Mouse (Mus musculus): ENCODE data around the gene Stk16.

The Stk16 gene

DNA sequence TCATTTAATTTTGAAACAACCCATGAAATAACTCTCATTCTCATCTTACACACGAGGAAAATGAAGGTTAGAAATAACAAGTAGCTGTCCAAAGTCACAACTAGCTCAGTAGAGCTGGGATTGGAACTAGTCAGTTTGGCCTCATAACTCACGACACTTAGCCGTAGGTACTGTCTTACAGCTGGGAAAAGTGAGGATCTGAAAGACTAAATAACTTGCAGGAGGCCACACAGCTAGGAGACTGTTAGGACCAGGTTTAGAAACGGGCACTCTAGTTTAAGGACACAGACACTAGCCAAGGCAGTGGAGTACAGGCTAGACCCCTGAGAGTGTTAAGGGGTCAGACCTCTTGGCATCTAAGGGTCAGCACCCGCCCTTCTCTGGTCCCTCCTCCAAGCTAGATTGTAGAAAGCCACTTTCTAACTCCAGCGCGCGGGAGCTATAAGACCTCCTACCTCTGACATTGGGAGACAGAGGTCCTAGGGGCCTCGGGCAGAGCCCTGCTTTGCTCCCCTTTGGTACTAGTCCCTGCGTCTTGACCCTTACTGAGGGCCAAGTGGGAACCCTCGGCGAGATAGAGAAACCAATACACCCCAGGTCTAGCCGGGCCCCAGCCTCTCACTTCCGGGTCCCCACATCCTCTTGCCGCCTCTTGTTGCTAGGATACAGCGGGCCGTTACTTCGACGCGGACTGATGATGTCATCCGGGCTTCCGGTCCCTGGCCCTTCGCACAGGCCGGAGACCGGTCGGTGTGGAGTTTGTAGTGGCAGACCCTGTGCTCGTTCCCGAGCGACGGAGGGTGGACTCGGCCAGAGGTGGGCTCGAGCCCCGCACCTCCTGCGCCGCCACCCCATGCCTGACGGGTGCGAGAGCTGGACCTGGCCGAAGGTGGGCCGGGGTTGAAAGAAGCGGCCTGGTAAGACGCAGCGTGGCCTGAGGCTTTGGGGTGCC, at the start of gene Stk16, which contains the start of gene Glb1l:
TSS of gene Stk16 (plus strand) at position 703 of the 952 bp plus-strand sequence.
TSS of gene Glb1l (minus strand) at position 678 of the 952 bp plus-strand sequence.
- DNase-seq = peak; percentile 95

DNA sequence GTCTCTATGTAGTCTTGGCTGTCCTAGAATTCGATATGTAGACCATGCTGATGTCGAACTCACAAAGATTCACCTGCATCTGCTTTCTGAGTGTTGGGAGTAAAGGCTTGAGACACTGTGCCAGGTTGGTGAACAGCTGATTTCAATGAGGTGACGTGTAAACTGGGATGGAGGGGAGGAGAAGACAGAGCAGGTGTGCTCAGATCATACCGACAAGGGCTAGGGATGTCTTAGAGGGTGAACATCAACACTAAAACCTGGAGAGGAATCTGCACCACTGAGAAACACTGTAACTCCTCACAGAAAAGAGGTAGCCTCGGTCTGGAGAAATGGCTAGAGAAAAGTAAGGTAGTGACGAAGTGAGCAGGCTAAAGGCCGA, 42.6 kb upstream of the Stk16 start:
- no peak for DNase-seq

DNA sequence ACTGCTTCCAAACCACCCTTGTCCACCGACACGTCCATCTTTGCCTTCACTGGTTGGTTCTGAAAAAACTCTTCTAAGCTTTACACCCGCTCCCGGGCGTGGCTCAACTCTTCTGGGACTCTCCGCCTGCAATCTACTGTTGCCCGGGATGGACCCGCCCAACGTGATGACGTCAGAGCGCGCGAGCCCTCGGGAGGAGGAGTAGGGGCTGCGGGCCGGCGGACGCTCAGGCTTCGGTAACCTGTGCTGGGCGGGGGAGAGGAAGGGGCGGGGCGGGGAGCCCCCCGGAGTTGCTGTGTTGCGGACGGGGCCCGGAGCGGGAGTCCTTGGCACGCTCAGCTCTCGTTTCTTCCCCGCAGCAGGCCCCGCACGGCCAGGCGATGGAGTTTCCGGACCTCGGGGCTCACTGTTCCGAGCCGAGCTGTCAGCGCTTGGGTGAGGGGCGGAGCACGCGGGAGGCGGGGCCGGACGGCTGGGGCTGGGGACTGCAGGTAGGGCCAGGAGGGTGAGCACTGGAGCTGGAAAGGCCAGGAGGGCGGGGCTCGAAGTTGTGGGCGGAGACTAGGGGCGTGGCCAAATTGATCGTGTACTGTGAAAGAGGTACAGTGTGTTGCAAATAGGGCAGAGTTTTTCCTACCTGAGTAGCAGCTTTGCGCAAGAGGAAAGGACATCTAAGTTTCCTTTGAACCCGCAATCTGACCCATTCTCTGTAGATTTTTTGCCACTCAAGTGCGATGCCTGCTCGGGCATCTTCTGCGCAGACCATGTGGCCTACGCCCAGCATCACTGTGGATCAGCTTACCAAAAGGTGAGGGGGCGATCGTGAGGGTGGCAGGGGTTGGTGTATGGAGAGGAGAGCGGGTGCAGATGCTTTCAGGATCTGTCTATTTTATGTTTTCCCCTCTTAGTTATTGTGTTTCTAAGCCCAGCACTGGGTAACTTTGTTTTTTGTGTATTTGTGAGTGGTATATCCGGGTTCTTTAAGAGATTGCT, 41.9 kb upstream of the Stk16 start, which contains the start of gene Zfand2b:
TSS of gene Zfand2b (plus strand) at position 175 of the 993 bp plus-strand sequence.
- peak; percentile 99 for DNase-seq

DNA sequence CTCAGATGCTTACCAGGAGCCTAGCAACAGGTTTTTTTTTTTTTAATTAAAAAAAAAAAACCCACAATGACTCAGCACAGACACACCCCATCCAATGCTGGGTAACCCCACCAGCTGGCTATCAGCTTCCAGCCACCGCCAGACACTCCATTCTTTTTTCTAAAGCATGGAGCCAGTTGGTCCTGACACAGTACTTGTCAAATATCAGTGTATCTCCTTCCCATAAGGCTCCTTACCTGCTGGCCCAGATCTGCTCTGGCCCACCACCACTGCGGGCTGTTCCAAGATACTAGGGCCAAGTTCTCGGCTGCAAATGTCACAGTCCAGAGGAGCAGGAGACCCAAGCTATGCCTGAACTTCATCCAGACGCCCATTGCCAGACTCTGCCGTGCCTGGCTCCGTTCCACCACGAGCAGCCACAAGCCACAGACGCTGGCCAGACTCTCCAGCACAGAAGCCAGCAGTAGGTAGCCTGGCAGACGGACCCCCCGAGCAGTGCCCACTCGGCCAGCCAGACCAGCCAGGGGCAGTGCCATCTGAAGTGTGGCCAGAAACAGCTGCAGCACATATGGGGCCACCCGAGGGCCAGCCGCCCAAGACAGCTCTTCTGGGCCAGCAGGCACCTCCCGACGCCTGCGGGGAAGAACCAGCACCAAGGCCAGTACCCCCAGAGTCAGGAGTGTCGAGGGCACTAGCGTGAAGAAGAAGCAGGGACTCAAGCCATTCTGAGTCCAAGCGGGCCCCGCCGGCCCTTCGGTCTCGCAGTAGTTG, 31.1 kb upstream of the Stk16 start:
- no peak for DNase-seq

DNA sequence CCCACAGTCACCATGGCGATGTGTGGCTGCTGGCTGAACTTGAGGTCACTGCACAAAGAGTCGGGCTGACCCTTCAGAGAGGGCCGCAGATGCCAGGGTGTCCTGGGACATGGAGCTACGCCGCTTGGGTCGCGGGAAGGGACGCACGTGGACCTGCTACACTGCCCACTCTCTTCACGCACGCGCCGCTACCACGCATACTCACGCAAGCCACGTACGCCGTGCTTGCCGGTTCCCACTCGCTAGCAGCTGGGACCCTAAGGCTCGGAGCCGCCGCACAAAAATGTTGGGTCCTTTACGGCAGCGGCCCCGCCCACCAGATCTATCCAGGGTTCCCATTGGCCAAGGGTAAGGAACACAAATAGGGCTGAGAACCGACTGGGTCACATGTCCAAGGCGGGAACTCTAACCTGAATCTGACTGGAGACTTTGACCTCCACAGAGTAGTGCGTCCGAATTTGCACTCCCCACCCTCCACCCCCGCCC, 30.5 kb upstream of the Stk16 start, which contains the start of gene Abcb6:
TSS of gene Abcb6 (minus strand) at position 288 of the 486 bp plus-strand sequence.
- DNase-seq = peak; percentile 84

DNA sequence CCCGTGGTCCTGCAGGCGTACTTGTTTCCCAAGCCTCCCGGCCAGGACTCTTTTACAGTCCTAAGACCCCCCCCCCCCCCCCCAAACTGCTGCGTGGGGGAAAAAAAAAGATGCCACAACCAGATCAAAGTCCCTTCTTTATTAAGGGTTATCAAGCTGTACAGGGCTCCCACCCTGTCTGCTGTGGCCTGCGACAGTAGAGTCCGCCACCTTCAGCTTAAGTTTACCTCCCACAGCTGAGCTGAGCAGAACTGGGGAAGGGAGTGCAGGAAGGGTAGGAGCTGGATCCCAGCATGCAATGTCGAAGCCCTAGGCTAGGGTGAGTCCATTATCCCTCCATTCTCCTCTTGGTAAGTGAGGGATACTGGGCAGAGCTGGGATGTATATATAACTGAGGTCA, 29.9 kb upstream of the Stk16 start:
- DNase-seq = no peak

DNA sequence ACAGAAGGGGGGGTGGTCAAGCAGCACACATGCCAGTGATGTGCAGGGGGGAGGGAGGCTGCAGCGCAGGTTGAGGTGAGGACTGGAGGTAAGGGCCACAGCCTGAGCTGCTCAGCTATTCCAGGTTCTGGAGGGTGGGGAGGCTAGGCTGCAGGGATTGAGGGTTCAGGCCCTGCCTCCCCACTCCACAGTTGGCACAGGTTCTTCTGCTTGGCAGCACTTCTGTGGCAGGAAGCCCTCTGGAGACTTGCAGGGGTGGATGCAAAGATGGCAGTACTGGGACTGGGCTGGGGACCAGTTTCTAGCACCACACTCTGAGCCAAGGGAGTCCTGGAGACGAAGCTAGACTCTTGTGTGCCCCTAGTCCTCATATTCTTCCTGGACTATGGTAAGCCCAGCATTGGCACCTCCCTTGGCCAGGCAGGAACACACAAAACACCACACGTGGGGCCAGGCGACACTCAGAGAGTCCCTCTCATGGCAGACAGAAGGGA, 29.2 kb upstream of the Stk16 start:
- no peak for DNase-seq

DNA sequence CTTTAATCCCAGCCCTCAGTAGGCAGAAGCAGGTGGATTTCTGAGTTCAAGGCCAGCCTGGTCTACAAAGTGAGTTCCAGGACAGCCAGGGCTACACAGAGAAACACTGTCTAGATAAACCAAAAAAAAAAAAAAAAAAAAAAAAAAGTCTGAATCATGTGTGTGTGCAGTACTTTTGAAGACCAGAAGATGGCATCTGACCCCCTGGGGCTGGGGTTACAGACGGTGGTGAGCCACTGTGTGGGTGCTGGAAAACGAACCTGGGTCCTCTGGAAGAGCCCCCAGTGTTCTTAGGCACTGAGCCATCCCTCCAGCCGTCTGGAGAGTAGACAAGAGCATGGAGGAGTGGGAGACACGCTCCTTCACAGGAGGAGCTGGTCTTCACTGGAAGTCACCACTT, 28.5 kb upstream of the Stk16 start:
- no peak for DNase-seq

DNA sequence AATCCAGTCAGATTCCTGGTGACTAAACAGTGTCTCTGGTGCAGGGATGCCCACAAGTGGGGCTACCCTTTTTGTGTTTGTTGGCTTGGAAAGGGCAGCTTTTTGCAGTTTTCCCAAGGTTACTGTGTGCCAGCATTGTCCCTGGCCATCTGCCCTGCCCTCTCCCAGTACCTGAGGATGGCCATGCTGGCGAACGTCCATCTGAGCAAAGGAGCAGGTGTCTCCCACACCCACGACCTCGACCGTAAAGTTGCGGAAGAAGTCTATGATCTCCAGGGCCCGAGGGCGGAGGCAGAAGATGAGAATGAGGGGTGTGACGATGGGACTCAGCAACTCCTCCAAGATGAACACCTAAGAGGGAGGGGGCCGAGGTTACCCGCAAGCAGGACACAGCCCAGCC, 25.1 kb upstream of the Stk16 start:
- DNase-seq = no peak

DNA sequence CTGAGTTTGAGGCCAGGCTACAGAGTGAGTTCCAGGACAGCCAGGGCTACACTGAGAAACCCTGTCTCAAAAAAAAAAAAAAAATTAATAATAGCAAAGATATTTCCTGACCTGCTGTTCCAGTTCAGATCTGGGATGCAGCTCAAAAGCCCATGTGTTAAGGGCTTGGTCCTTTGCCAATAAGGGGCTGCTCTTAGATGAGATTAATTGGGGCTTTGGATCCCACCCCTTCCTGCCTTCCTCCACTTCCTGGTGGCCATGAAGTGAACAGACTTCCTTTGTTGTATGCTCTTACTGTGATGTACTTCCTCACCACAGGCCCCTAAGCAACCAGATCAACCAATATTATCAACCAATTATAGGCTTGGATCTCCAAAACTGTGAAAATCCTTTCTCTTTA, 23.5 kb upstream of the Stk16 start:
- DNase-seq = no peak

DNA sequence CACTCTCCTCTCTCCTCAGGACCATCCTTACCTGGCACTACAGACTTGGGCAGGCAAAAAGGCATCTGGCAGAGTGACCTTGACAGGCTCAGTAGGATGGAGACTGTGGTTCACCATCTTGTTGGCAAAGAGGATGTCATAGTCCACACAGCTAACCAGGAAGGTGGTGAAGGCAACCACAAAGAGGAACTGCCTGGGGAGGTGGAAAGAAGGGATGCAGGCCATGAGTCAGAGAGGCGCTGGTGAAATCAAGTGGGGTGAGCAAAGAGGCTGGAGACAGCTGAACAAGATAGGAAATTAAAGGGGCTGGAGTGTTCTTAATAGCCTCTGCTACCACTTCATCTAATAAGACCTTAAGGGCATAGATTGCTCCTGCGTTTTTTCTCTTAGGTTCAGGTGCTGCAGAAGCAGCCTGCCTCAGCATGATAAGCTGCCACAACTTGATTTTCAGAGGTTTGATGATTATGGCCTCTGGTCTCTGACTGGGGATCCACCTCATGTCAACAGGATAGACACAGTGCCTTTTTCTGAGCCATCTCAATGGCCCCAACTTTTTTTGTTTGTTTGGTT, 22.6 kb upstream of the Stk16 start:
- no peak for DNase-seq

DNA sequence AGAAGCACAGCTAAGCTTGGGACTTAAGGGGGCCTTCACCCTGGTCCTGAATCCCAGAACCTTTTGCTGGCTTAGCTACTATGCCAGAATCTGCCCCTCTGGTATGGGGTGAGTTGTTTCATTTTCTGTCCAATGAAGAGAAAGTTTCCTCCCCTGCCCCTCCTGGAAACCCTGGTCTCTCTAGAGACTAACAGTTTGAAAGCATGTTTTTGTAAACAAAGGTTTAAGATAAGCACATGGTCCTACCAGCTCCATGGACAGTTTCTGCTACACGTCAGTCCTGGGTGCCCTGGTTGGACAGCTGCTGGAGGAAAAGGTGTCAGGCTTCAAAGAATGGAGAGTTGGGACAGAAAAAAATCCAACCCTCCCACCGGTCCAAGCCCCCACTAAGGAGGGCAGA, 20.1 kb upstream of the Stk16 start:
- DNase-seq = no peak

DNA sequence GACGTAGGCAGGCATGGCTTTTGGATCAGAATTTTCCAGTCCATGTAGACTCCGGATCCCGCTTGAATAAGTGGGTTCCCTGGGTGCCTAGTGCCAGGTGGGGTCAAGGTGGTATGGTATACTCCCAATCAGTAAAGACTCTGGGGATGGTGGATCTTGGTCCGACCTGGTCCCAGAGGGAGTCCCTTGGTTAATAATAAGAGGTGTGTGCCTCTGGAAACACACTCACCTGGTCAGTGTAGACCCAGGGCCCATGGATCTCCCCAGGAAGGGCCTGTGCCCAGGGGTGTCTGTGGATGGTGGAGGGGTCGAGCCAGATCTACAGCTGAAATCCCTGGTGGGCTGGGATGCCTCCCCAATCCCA, 19.4 kb upstream of the Stk16 start:
- DNase-seq = no peak

DNA sequence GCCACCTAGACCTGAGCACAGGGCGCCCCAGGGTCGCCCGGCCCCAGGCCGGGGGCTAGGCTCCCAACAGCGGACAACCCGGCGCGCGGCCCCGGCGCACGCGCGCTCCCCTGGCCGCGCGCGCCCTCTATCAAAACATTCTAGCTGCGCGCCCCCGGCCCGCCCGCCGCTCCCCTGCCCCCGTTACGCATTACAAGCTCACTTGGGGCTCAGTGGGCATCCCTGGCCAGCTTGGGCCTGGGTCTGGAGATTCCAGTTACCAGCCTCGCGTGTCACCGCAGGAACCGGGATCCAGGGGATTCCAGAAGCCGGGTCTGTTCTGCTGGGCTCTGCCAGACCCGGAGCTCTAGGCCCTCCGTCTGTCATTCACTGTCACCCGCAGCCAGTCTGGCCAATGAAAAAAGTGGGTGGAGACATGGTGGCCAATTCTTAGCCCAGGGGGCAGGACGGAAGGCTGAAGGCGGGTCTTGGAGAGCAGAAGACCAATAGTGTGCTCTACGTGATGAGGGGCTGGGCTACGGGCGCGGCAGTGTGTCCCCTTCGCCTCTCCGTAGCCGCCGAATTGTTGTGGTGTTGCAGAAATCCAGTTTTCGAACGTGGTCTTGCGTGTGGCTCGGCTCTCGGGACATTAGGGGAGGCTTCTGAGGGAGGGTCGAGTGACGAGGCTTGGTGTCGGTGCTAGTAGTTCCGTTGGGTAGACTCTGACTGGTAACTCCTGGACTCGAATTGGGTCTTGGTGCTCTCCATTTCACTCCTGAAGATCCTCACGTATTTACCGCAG, 18.8 kb upstream of the Stk16 start, which contains the start of the genes Ankzf1 and Atg9a:
TSS of gene Ankzf1 (plus strand) at position 530 of the 781 bp plus-strand sequence.
TSS of gene Atg9a (minus strand) at position 575 of the 781 bp plus-strand sequence.
- DNase-seq = peak; percentile 92

DNA sequence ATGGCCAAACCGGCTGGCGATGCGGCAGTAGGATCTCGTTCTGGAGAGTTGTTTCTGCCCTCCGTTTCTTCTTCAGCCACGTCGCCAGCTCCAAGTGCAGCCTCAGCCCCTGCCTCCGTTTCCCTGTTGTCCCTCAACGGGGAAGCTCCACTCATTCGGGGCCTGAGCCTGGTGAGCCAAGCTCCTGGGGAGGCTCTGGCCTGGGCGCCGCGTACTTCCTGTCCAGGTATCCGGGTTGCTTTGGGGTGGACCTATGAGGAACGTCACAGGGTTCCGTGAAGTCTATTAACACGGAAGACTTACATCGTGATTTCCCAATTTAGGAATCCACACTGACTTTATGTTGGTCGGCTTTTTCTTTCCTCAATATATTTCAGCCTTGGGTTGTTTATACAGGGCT, 18.2 kb upstream of the Stk16 start:
- no peak for DNase-seq

DNA sequence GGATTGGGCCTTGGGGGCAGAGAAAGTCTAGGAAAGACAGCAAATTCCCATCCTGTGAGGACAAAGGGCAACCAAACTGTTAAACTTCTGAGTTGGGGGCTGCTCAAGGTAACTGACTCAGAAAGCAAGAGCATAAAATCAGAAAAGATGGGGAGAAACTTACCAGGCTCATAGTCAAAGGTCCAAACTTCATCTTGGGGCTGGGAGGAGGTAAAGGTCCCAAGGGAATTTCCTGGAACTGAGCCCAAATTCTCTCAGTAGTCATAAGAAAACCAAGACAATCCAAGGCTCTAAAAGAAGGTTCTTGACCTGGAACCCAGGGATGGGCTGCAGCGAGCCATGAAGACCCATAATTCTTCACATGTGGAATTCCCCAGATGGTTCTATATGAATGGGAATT, 9.4 kb upstream of the Stk16 start:
- DNase-seq = no peak

DNA sequence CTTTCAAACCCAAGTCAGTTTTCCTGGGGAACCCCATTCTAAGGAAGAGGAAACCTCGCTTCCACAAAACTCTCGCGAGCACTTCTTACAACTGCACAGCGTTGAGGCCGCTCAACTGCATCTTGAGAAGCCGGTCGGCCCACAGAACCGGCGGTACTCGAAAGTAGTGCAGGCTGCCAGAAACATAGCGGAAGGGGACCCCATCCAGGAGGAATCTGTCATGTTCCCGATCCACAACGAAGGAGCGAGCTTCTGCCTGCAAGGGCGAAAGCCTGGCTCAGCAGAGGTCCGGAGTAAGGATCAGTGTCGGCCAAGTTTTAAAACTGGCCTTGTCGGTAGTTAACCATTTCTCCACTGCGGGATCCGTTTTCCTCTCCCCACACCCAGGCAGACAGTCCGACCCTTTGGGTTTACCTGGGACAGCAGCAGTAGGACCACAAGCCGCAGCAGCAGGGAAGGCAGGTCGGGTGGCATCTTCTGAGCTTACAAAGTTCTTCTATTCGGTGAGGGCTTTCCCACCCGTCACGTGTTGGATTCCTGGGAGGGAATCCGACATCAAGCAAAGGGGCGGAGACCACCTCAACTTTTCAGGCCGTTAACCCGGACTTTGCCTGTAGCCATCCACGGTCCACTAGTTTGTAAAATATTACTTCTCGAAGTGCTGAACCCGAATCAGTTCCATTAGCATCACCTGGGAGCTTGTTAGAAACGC, 1.5 kb upstream of the Stk16 start:
- peak; percentile 51 for DNase-seq

DNA sequence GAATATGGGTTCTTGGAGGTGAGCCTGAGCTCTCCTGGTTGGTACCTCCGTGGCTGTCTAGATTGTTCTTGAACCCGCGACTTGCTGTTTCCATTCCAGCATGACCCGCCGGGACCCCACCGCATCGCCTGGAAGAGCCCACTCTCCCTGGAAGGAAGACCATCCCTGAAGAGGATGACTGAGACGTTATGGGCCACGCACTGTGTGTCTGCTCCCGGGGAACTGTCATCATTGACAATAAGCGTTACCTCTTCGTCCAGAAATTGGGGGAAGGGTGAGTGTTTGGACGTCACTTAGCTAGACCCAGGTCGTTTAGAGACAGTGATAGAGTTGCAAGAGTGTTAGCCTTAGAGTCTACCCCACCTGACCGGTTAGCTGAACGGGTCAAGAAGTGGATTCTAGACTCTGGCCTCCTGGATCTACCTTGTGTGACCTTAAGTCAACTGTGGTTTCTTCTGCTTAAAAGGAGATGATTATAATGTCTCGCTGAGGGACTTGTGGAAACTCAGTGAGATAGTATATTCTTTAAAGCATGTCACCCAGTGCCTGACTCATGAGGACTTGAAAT, 587 bp downstream of the Stk16 start:
- no peak for DNase-seq

DNA sequence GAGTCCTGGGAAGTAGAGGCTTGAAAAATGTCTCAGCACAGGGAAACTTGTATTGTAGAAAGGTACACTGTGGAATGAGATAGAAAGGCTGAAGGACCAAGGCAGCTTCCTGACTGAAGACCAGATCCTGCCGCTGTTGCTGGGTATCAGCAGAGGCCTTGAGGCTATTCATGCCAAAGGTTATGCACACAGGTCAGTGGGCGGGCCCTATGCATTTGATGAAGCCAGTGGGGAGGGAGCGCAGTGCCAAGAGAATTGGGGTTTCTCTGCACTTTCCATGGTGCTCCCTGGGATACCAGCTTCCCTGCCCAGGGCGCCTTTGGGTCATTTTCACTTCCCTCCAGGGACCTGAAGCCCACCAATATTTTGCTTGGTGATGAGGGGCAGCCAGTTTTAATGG, 1.9 kb downstream of the Stk16 start:
- no peak for DNase-seq

DNA sequence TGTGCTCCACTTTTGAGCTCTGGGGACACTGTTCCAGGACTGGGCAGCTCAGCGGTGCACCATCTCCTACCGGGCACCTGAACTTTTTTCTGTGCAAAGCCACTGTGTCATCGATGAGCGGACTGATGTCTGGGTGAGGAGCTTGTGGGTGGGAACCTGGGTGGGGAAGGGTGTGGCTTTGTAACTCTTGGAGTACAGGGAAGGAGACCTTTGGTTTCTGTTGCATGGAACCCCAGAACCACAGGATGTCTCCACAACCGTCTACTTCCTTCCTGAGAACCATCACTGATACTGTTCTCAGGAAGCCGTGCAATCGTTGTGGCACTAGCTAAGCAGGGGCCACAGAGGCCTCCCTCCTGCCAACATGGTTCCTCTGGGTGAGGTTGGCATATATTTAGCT, 2.5 kb downstream of the Stk16 start:
- peak; percentile 27 for DNase-seq
